Mouse (Mus musculus): Measurements from ENCODE around the gene Tfap2a. TPM values are rescaled to one million over a fixed set of nuclear protein-coding genes. Genes with fewer than 3 reads are reported as not detected.
A peak's percentile ranks its signal among the peaks of the same experiment; 100 is the strongest.

Gene Tfap2a
- polyA plus RNA-seq, 1 experiment, result 0.36 TPM

DNA sequence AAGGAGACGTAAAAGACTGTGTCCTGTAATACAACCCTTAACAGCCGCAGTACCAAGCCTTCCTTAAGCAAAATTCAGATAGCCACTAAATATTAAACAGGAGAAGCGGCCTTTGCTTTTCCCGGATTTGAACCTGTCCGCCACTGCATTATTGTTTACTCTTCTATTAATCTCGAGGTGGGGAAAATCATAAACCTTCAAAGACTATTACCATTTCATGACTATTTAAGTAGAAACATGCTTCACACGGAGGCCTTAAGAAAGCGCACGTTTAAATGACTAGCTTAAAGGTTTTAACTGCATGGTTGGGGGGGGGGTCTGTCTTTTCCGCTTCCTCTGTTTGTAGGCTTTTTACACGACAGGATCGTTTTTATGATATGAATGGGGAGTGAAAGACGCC is 9.1 kb downstream of the Tfap2a start:
- Histone ChIP-seq H3K79me2 (ENCODE audit: control insufficient read depth, insufficient read depth) (no peaks in the 10 kb centered on the region), H3ac (ENCODE audit: control insufficient read depth, insufficient read length) (no peak overlapping the region), H3K4me2 (ENCODE audit: low read depth) (no peak overlapping the region), H3K27me3 (ENCODE audit: control insufficient read depth, insufficient read depth, insufficient read length) (peaks cover 50% of the 10 kb centered on the region), H3K36me3 (ENCODE audit: control insufficient read depth, insufficient read depth) (no peaks in the 10 kb centered on the region), H3K4me3 (peak overlapping the region; percentile 28)
- TF ChIP-seq MYOG (IDR thresholded peaks at IDR 0.05; ENCODE audit: control insufficient read depth in 1 of 3, insufficient read depth in 1 of 3, insufficient read length in 2 of 3, low read depth in 2 of 3), result no peak
- TF ChIP-seq MYOD1 (IDR thresholded peaks at IDR 0.05; ENCODE audit: control insufficient read depth in 1 of 3, insufficient read length in 2 of 3, low read depth in 2 of 3), result no peak
- TF ChIP-seq SRF (IDR thresholded peaks at IDR 0.05; ENCODE audit: control insufficient read depth, insufficient read length, low read depth), result no peak
- no peak for TF ChIP-seq TCF12 (IDR thresholded peaks at IDR 0.05; ENCODE audit: insufficient read depth, poor library complexity, severe bottlenecking)
- no peak for TF ChIP-seq CEBPB (IDR thresholded peaks at IDR 0.05; ENCODE audit: insufficient read depth, poor library complexity, severe bottlenecking)
- no peak for TF ChIP-seq TCF3 (IDR thresholded peaks at IDR 0.05; ENCODE audit: insufficient read length, low read depth)
- TF ChIP-seq REST (IDR thresholded peaks at IDR 0.05; ENCODE audit: insufficient read depth, insufficient read length), result no peak
- TF ChIP-seq E2F4 (IDR thresholded peaks at IDR 0.05; ENCODE audit: insufficient read depth), result no peak
- TF ChIP-seq USF1 (IDR thresholded peaks at IDR 0.05; ENCODE audit: low read depth), result no peak
- TF ChIP-seq MAX (IDR thresholded peaks at IDR 0.05; ENCODE audit: low read depth), result no peak
- no peak for TF ChIP-seq POLR2AphosphoS2 (IDR thresholded peaks at IDR 0.05; ENCODE audit: insufficient read length, low read depth)
- TF ChIP-seq POLR2A (IDR thresholded peaks at IDR 0.05; ENCODE audit: insufficient read length, low read depth), result no peak

DNA sequence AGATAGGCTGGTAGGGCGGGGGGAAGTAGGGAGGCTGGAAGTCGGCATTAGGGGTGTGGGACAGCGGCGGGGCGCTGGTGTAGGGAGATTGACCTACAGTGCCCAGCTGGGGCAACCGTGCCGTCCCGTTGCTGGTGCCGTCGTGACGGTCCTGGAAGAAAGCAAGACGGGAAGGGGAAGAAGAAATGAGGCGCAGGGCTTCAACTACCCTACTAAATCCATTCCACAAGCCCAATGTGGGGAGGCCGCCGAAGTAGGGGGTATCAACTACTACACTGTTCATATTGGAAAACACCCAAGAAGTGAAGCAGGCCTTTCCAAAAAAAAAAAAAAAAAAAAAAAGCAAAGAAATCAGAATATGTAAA is 9.6 kb downstream of the Tfap2a start:
- Histone ChIP-seq H3K27me3 (ENCODE audit: control insufficient read depth, insufficient read depth, insufficient read length) (peaks cover 45% of the 10 kb centered on the region), H3K79me2 (ENCODE audit: control insufficient read depth, insufficient read depth) (no peaks in the 10 kb centered on the region), H3K36me3 (ENCODE audit: control insufficient read depth, insufficient read depth) (no peaks in the 10 kb centered on the region), H3K4me3 (peak overlapping the region; percentile 28), H3K4me2 (ENCODE audit: low read depth) (no peak overlapping the region), H3ac (ENCODE audit: control insufficient read depth, insufficient read length) (no peak overlapping the region)
- no peak for TF ChIP-seq POLR2A (IDR thresholded peaks at IDR 0.05; ENCODE audit: insufficient read length, low read depth)
- TF ChIP-seq MYOD1 (IDR thresholded peaks at IDR 0.05; ENCODE audit: control insufficient read depth in 1 of 3, insufficient read length in 2 of 3, low read depth in 2 of 3), result no peak
- TF ChIP-seq USF1 (IDR thresholded peaks at IDR 0.05; ENCODE audit: low read depth), result no peak
- no peak for TF ChIP-seq CEBPB (IDR thresholded peaks at IDR 0.05; ENCODE audit: insufficient read depth, poor library complexity, severe bottlenecking)
- TF ChIP-seq REST (IDR thresholded peaks at IDR 0.05; ENCODE audit: insufficient read depth, insufficient read length), result no peak
- TF ChIP-seq TCF12 (IDR thresholded peaks at IDR 0.05; ENCODE audit: insufficient read depth, poor library complexity, severe bottlenecking), result no peak
- TF ChIP-seq E2F4 (IDR thresholded peaks at IDR 0.05; ENCODE audit: insufficient read depth), result no peak
- no peak for TF ChIP-seq MAX (IDR thresholded peaks at IDR 0.05; ENCODE audit: low read depth)
- no peak for TF ChIP-seq MYOG (IDR thresholded peaks at IDR 0.05; ENCODE audit: control insufficient read depth in 1 of 3, insufficient read depth in 1 of 3, insufficient read length in 2 of 3, low read depth in 2 of 3)

DNA sequence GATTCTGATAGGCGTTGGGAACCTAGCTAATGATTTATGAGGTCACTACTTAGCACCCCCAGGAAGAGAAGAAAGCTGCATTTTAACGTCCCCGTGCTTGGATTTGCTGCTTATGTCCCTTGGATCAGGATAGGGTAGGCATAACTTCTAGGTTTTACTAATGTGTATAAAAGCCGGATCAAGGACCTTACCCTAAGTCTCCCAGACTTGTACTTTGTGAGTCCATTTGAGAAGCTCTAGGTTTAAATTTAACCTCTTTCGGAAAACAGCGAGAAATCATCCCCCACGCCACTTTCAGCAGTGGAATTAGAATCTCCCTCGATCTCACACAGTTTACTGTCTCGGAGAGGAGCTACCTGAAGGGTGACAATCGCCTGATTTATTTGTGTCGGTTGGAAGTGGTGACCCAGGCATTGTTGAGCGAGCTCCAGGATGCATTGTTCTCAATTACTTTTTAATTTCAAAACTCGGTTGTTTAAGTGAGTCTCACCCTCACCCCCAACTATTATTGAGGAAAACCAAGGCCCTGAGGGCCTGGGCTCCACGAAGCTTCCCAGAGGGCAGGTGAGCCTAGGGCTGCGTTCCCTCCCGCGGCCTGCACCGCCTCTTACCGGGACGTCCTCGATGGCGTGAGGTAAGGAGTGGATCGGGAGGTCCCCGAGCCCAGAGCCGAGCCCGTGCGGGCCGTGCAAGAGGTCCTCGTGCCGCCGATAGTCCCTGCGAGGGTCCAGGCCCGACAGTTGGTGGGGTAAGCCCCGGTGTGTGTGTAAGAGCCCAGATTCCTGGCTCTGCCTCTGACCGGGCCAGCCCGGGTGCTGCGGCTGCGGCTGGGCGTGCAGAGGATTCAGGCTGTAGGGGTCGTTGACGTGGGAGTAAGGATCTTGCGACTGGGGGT is 10.2 kb downstream of the Tfap2a start:
- Histone ChIP-seq H3K27me3 (ENCODE audit: control insufficient read depth, insufficient read depth, insufficient read length) (peaks cover 39% of the 10 kb centered on the region), H3K36me3 (ENCODE audit: control insufficient read depth, insufficient read depth) (no peaks in the 10 kb centered on the region), H3ac (ENCODE audit: control insufficient read depth, insufficient read length) (no peak overlapping the region), H3K79me2 (ENCODE audit: control insufficient read depth, insufficient read depth) (no peaks in the 10 kb centered on the region), H3K4me3 (no peak overlapping the region), H3K4me2 (ENCODE audit: low read depth) (peak overlapping the region; percentile 5)
- TF ChIP-seq E2F4 (IDR thresholded peaks at IDR 0.05; ENCODE audit: insufficient read depth) (no peak), MAX (IDR thresholded peaks at IDR 0.05; ENCODE audit: low read depth) (no peak)

- TF ChIP-seq SRF (IDR thresholded peaks at IDR 0.05; ENCODE audit: control insufficient read depth, insufficient read length, low read depth), result no peak
- no peak for TF ChIP-seq REST (IDR thresholded peaks at IDR 0.05; ENCODE audit: insufficient read depth, insufficient read length)
- no peak for TF ChIP-seq MYOG (IDR thresholded peaks at IDR 0.05; ENCODE audit: control insufficient read depth in 1 of 3, insufficient read depth in 1 of 3, insufficient read length in 2 of 3, low read depth in 2 of 3)
- peak; percentile 64; the same call in 1 of the 2 replicates for TF ChIP-seq CEBPB (IDR thresholded peaks at IDR 0.05; ENCODE audit: insufficient read depth, poor library complexity, severe bottlenecking)
- no peak for TF ChIP-seq POLR2A (IDR thresholded peaks at IDR 0.05; ENCODE audit: insufficient read length, low read depth)
- H3K4me2 ChIP-seq (ENCODE audit: low read depth), result peak overlapping the region; percentile 48
Observed at GRCm38 (mm10) chr13:40725924-40726323, 12.3 kb downstream of the Tfap2a start.

DNA sequence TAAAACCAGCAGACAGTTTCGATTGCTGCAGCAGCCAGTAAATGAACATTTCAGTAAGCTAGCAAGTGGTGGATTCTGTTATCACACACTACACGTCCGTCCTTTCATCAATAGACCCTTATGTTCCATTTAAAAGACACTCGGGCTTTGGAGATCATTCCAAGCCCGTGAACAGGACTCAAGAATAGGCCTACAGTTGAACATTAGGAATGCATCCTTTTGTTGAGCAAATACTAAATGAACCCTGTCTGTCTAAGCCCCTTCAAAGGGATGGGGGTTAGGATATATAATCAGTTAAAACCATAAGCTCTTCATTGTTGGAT is 14.6 kb downstream of the Tfap2a start:
- TF ChIP-seq CEBPB (IDR thresholded peaks at IDR 0.05; ENCODE audit: insufficient read depth, poor library complexity, severe bottlenecking), result no peak
- TF ChIP-seq TCF3 (IDR thresholded peaks at IDR 0.05; ENCODE audit: insufficient read length, low read depth), result no peak
- TF ChIP-seq POLR2A (IDR thresholded peaks at IDR 0.05; ENCODE audit: insufficient read length, low read depth), result no peak
- no peak for TF ChIP-seq USF1 (IDR thresholded peaks at IDR 0.05; ENCODE audit: low read depth)
- no peak for TF ChIP-seq SRF (IDR thresholded peaks at IDR 0.05; ENCODE audit: control insufficient read depth, insufficient read length, low read depth)
- no peak for TF ChIP-seq MYOG (IDR thresholded peaks at IDR 0.05; ENCODE audit: control insufficient read depth in 1 of 3, insufficient read depth in 1 of 3, insufficient read length in 2 of 3, low read depth in 2 of 3)
- TF ChIP-seq MYOD1 (IDR thresholded peaks at IDR 0.05; ENCODE audit: control insufficient read depth in 1 of 3, insufficient read length in 2 of 3, low read depth in 2 of 3), result no peak
- TF ChIP-seq TCF12 (IDR thresholded peaks at IDR 0.05; ENCODE audit: insufficient read depth, poor library complexity, severe bottlenecking), result no peak
- no peak for TF ChIP-seq REST (IDR thresholded peaks at IDR 0.05; ENCODE audit: insufficient read depth, insufficient read length)
- TF ChIP-seq E2F4 (IDR thresholded peaks at IDR 0.05; ENCODE audit: insufficient read depth), result no peak
- no peak for TF ChIP-seq MAX (IDR thresholded peaks at IDR 0.05; ENCODE audit: low read depth)
- no peak for TF ChIP-seq POLR2AphosphoS2 (IDR thresholded peaks at IDR 0.05; ENCODE audit: insufficient read length, low read depth)
- no peak overlapping the region for H3ac ChIP-seq (ENCODE audit: control insufficient read depth, insufficient read length)
- H3K27me3 ChIP-seq (ENCODE audit: control insufficient read depth, insufficient read depth, insufficient read length), result peaks cover 7% of the 10 kb centered on the region

More at GRCm38 (mm10) chr13:40725924-40726323, 12.3 kb downstream of the Tfap2a start:
- Histone ChIP-seq H3K36me3 (ENCODE audit: control insufficient read depth, insufficient read depth) (no peaks in the 10 kb centered on the region), H3K27me3 (ENCODE audit: control insufficient read depth, insufficient read depth, insufficient read length) (peaks cover 20% of the 10 kb centered on the region), H3ac (ENCODE audit: control insufficient read depth, insufficient read length) (no peak overlapping the region), H3K4me3 (no peak overlapping the region), H3K79me2 (ENCODE audit: control insufficient read depth, insufficient read depth) (no peaks in the 10 kb centered on the region)

More for the DNA sequence above, 14.6 kb downstream of the Tfap2a start:
- no peaks in the 10 kb centered on the region for H3K79me2 ChIP-seq (ENCODE audit: control insufficient read depth, insufficient read depth)
- H3K4me2 ChIP-seq (ENCODE audit: low read depth), result peak overlapping the region; percentile 93
- H3K4me3 ChIP-seq, result peak overlapping the region; percentile 31
- H3K36me3 ChIP-seq (ENCODE audit: control insufficient read depth, insufficient read depth), result no peaks in the 10 kb centered on the region
